Mouse (Mus musculus): ENCODE data around the gene Lims1. TPM values are rescaled to one million over a fixed set of nuclear protein-coding genes. Genes with fewer than 3 reads are reported as not detected.
A peak's percentile ranks its signal among the peaks of the same experiment; 100 is the strongest.

The Lims1 gene
- polyA plus RNA-seq, 1 experiment from 2014 or later = 83.0 TPM

DNA sequence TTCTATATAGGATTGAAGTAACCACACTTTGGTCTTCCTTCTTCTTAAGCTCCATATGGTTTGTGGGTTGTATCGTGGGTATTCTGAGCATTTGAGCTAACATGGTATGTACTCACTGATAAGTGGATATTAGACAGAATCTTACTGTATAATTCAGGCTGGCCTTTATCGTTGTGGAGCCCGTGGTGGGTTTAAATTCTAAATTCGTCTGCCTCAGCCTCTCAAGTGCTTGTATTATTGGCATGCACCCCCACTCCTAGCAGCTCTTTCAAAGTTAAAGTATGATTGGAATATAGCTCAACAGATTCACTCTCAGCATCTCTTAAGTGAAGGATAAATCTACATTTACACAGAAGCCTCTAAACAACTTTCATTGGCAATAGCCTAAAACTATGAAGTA lies 69.2 kb downstream of the Lims1 start:
- H3K27ac ChIP-seq = no peak overlapping the region
- no peak overlapping the region for H3K9ac ChIP-seq
- WGBS = 88% methylated on average over 4 of the region's 4 CpGs
- H3K9me3 ChIP-seq (replicated peaks) = no peaks in the 10 kb centered on the region
- no peaks in the 10 kb centered on the region for H3K27me3 ChIP-seq
- ATAC-seq = no peak
- no peak overlapping the region for H3K4me2 ChIP-seq
- no peaks in the 10 kb centered on the region for H3K36me3 ChIP-seq (ENCODE audit: poor library complexity, severe bottlenecking)
- no peak overlapping the region for H3K4me3 ChIP-seq
- H3K4me1 ChIP-seq = 0 out of 2 replicates have a peak, but pooled peaks cover 4% of the 10 kb centered on the region

DNA sequence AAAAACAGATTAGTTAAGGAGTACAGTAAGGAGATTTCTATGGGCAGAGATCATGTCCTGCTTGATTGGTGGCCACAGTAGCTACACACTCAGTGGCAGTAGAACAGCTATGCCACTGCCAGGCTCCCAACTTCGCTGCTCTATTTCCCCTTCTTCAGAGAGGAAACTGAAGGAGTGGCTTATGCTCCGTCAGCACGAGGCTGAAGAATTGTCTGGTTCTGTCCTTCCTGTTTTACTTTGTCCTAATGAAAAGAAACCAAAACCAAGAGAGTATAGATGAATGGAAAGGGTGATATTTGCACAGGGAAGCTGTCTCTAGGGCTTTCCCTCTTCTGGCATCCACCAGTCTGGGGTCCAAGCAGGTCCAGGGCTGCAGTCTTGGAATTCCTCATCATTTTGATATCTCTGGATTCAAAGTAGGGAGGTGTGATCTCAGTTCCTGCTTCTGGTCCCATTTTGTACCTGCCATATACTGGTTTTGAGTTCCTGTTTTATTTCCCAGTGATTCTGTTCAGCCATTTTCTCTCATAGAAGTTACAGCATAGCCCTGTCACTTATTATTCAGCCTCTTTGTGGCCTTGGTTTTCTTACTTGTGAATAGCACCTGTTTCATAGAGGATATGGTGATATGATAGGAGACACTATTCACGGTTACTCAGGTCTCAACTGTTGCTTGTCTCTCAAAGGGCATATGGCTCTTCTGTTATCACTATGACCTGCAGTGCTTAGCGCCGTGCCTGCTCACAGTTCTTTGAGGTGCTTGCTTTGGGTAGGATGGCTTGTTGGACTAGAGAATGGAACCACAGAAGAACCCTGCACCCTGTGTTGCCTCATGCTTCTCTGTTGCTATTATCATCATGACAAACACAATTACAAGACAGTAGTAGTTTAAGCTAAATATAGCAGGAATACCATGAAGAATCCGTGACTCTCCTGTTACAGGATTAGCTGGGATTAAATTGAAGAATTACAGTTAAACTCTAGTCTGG lies 70.1 kb downstream of the Lims1 start:
- ATAC-seq = no peak

DNA sequence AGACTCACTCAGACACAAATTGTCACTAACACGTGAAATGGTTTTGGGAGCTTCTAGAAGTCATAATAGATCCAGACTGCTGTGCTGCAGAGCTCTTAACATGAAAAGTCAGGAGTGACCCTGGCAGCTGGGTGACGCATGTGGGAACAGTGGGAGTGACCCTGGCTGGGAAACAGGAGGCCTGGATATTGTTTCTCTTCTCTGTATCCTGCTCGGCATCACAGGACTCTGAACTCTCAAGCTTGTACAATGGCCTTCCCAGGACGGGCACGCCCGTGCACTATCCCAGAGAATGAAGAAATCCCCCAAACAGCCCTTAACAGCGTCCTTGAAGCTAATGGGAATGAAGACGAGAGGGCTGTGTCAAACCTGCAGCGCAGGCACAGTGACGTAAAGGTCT lies 70.9 kb downstream of the Lims1 start:
- Histone ChIP-seq H3K4me2 (no peak overlapping the region), H3K4me1 (0 out of 2 replicates have a peak, but pooled peaks cover 4% of the 10 kb centered on the region), H3K36me3 (ENCODE audit: poor library complexity, severe bottlenecking) (peaks cover 3% of the 10 kb centered on the region), H3K9me3 (replicated peaks) (no peaks in the 10 kb centered on the region), H3K27ac (no peak overlapping the region), H3K9ac (no peak overlapping the region), H3K4me3 (no peak overlapping the region), H3K27me3 (no peaks in the 10 kb centered on the region)
- no peak for ATAC-seq
- 77% methylated on average over 10 of the region's 10 CpGs for WGBS

More for the DNA sequence above, 70.1 kb downstream of the Lims1 start:
- no peak overlapping the region for H3K9ac ChIP-seq
- H3K4me3 ChIP-seq = no peak overlapping the region
- 0 out of 2 replicates have a peak, but pooled peaks cover 4% of the 10 kb centered on the region for H3K4me1 ChIP-seq
- no peaks in the 10 kb centered on the region for H3K36me3 ChIP-seq (ENCODE audit: poor library complexity, severe bottlenecking)
- H3K27me3 ChIP-seq = no peaks in the 10 kb centered on the region
- WGBS = 90% methylated on average over 7 of the region's 7 CpGs
- H3K9me3 ChIP-seq (replicated peaks) = no peaks in the 10 kb centered on the region
- H3K27ac ChIP-seq = no peak overlapping the region
- no peak overlapping the region for H3K4me2 ChIP-seq

DNA sequence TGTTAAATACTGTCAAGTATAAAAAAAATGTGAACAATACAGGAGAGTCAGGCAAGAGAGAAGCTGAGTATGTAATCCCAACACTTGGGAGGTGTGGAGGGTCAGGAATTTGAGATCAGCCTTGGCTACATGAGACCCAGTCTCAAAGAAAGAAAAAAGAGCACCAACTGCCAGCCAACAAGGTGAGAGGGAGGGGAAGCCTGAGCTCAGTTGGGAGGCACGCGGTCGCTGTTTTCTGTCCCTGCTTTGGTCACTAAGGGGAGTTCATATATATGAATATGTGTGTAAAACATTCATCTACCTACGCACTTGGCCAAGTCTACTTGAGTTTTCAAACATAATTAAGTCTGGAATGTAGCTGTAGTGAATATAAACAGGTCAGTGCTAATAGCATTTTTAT lies 72.0 kb downstream of the Lims1 start:
- WGBS = 94% methylated on average over 4 of the region's 4 CpGs
- Histone ChIP-seq H3K4me2 (no peak overlapping the region), H3K9ac (no peak overlapping the region), H3K9me3 (replicated peaks) (no peaks in the 10 kb centered on the region), H3K4me1 (0 out of 2 replicates have a peak, but pooled peaks cover 4% of the 10 kb centered on the region), H3K36me3 (ENCODE audit: poor library complexity, severe bottlenecking) (peaks cover 6% of the 10 kb centered on the region), H3K27me3 (no peaks in the 10 kb centered on the region), H3K4me3 (no peak overlapping the region), H3K27ac (no peak overlapping the region)
- no peak for ATAC-seq

DNA sequence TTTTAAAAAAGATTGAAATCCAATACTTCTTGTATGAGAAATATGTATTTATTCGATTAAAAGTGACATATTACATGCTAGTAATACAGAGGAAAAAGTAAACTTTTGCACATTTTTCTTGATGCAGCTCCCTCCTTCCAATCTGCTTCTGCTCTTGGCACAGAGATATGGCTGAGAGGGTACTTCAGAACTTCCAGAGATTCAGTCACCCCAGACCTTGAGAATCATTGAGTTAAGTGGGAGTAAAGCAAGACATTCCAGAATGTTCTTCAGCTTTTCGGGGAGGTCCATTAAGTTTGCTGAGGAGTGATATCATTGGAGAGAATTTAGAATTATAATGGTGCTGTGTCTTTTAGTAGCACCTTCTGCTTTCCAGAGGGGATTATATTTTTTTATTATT lies 72.5 kb downstream of the Lims1 start:
- H3K27ac ChIP-seq = no peak overlapping the region
- 96% methylated on average over 2 of the region's 2 CpGs for WGBS
- H3K9ac ChIP-seq = no peak overlapping the region
- H3K36me3 ChIP-seq (ENCODE audit: poor library complexity, severe bottlenecking) = peaks cover 6% of the 10 kb centered on the region
- H3K4me1 ChIP-seq = 0 out of 2 replicates have a peak, but pooled peaks cover 4% of the 10 kb centered on the region
- no peaks in the 10 kb centered on the region for H3K27me3 ChIP-seq
- H3K4me3 ChIP-seq = no peak overlapping the region
- H3K4me2 ChIP-seq = no peak overlapping the region
- no peaks in the 10 kb centered on the region for H3K9me3 ChIP-seq (replicated peaks)
- ATAC-seq = no peak

DNA sequence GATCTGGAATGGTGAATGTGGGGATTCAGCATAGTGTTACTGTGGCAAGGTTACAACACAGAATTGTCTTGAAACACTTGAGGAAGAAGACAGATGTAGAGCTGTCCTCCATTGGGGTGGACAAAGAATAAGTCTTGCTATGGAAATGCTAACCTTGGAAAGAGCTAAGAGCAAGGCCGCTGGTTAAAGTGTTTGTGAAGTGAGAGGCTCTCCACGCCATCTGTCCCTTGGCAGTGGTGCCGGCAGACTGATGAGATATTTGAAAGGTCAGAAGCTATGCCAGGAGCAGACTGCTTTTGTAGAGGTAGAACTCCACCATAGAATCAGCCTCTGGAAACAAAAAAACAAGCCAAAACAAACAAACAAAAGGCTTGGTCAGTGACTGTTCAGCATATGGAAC lies 73.3 kb downstream of the Lims1 start:
- Histone ChIP-seq H3K4me3 (no peak overlapping the region), H3K4me1 (0 out of 2 replicates have a peak, but pooled peaks cover 4% of the 10 kb centered on the region), H3K36me3 (ENCODE audit: poor library complexity, severe bottlenecking) (peaks cover 12% of the 10 kb centered on the region), H3K4me2 (no peak overlapping the region), H3K9ac (no peak overlapping the region), H3K9me3 (replicated peaks) (no peaks in the 10 kb centered on the region), H3K27me3 (no peaks in the 10 kb centered on the region), H3K27ac (0 out of 2 replicates have a peak overlapping the region, but pooled peaks have one; percentile 8)
- WGBS = 79% methylated on average over 3 of the region's 3 CpGs
- no peak for ATAC-seq

DNA sequence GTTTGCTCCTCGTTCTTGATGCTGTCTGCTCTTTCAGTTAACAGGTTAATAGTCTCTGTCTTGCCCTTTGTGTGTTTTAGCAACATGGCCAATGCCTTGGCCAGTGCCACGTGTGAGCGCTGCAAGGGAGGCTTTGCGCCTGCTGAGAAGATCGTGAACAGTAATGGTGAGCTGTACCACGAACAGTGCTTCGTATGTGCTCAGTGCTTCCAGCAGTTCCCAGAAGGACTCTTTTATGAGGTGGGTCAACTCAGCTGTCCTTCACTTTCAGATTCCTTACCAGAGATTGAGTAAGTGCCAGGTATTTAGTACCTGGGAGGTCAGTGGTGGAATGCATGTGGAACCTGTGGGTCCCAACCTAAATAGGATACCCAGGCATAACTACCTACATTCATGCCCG lies 75.7 kb downstream of the Lims1 start:
- H3K36me3 ChIP-seq (ENCODE audit: poor library complexity, severe bottlenecking) = peaks cover 18% of the 10 kb centered on the region
- no peak overlapping the region for H3K9ac ChIP-seq
- H3K4me1 ChIP-seq = 0 out of 2 replicates have a peak, but pooled peaks cover 4% of the 10 kb centered on the region
- no peaks in the 10 kb centered on the region for H3K27me3 ChIP-seq
- no peak overlapping the region for H3K4me3 ChIP-seq
- no peak overlapping the region for H3K4me2 ChIP-seq
- no peak for ATAC-seq
- H3K9me3 ChIP-seq (replicated peaks) = no peaks in the 10 kb centered on the region
- H3K27ac ChIP-seq = no peak overlapping the region
- WGBS = 95% methylated on average over 8 of the region's 8 CpGs

DNA sequence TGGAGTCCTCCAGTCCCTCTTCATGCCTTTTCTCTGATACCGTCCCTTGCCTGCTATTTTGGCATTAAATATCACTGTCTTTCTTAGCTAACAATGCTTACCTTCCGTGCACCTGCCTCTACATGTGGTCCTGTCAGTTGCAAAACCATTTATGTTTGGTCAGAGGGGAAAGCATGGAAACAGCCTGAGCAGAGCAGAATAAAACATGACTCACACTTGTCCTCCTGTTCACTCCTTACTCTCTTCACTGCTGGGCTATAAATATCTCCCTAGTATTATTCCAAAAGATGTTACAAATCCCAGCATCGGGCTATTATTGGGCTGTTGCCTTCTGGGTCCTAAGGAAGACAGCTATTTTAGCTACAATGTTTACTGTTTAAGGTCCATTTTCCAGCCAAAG lies 78.6 kb downstream of the Lims1 start:
- 92% methylated on average over 3 of the region's 3 CpGs for WGBS
- Histone ChIP-seq H3K27ac (no peak overlapping the region), H3K9ac (no peak overlapping the region), H3K27me3 (no peaks in the 10 kb centered on the region), H3K4me3 (no peak overlapping the region), H3K4me1 (no peaks in the 10 kb centered on the region), H3K36me3 (ENCODE audit: poor library complexity, severe bottlenecking) (peaks cover 18% of the 10 kb centered on the region), H3K4me2 (no peak overlapping the region), H3K9me3 (replicated peaks) (no peaks in the 10 kb centered on the region)
- no peak for ATAC-seq

DNA sequence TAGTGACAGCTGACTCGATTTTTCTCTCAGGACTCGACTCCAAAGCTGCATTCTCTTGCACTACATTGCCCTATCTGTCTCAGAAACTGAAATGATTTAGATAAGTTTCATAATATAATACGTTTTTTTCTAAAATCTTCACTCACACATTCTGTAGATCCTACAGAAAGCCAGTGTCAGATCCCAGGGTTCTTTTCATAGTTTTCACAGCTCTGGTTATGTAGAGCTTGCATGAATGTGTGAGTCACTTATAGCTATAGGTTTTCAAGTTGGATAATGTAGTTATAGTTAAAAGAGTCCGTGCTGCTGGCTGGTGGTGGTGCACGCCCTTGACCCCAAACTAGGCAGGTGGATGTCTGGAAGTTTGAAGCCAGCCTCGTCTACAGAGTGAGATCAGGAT lies 81.4 kb downstream of the Lims1 start:
- H3K9ac ChIP-seq = no peak overlapping the region
- peaks cover 23% of the 10 kb centered on the region for H3K36me3 ChIP-seq (ENCODE audit: poor library complexity, severe bottlenecking)
- no peak overlapping the region for H3K4me3 ChIP-seq
- no peaks in the 10 kb centered on the region for H3K9me3 ChIP-seq (replicated peaks)
- H3K4me2 ChIP-seq = no peak overlapping the region
- no peak overlapping the region for H3K27ac ChIP-seq
- 91% methylated on average over 6 of the region's 6 CpGs for WGBS
- ATAC-seq = no peak
- no peaks in the 10 kb centered on the region for H3K4me1 ChIP-seq
- no peaks in the 10 kb centered on the region for H3K27me3 ChIP-seq

DNA sequence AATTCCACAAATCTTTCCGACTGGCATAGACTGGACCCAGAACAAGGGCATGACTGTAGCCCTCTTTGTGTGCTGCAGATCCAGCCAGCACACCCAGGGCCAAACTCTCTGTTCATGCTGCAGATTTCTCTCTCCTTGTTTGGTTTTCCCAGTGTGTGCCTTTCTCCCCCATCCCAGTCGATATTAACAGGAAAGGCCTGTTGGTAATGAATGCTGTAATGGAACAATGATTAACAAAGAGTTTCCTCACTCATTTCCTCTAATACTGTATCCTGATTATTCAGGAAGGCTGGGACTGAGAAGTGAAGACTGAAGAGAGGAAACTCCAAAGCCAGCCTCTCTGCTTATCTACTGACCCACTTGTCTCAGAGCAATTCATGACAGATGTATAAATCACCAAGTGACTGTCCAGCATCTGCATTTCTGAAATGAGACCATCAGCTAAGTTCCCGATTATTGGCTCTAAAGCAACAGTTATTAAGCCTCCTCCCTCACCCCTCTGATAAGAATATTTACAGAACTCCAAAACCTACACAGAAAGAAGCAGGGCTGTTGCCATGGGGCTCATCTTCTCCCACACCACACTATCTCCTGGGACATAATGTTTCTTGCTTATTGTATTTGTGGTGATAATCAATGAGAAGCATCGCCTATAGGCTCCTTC lies 82.2 kb downstream of the Lims1 start:
- WGBS = 88% methylated on average over 4 of the region's 4 CpGs
- Histone ChIP-seq H3K36me3 (ENCODE audit: poor library complexity, severe bottlenecking) (peaks cover 30% of the 10 kb centered on the region), H3K4me2 (no peak overlapping the region), H3K4me3 (no peak overlapping the region), H3K9ac (no peak overlapping the region), H3K27me3 (no peaks in the 10 kb centered on the region), H3K4me1 (no peaks in the 10 kb centered on the region), H3K9me3 (replicated peaks) (no peaks in the 10 kb centered on the region), H3K27ac (no peak overlapping the region)
- ATAC-seq = no peak

DNA sequence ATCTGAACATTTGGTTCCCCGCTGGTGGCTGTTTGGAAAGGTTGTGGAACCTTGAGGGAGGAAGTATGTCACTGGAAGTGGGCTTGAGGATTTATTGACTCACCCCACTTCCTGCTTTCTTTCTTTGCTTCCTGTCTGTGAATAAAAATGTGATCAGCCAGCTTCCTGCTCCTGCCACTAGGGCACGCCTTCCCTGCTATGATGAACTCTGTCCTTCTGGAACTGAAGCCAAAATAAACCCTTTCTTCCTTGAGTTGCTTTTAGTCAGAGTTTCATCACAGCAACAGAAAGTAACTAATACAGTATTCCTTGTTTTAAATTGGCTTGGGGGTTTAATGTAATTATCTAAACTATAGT lies 82.7 kb downstream of the Lims1 start:
- Histone ChIP-seq H3K27me3 (no peaks in the 10 kb centered on the region), H3K9me3 (replicated peaks) (no peaks in the 10 kb centered on the region), H3K9ac (no peak overlapping the region), H3K27ac (no peak overlapping the region), H3K4me3 (no peak overlapping the region), H3K4me1 (no peaks in the 10 kb centered on the region), H3K36me3 (ENCODE audit: poor library complexity, severe bottlenecking) (peaks cover 33% of the 10 kb centered on the region), H3K4me2 (no peak overlapping the region)
- WGBS = 85% methylated on average over 2 of the region's 2 CpGs
- no peak for ATAC-seq

DNA sequence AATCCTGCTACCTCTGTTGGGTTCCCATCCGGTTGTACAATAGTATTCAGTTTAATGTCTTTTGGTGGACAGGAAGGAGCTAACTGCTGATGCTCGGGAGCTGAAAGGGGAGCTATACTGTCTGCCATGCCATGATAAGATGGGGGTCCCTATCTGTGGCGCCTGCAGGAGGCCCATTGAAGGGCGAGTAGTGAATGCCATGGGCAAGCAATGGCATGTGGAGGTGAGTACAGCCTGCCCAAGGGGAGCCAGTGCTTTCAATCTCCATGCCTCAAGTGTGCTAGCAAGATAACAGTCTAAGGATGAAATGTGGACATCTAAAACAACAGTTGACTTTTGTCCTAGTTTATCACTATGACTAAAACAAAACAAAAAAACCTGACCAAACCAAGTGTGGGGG lies 89.1 kb downstream of the Lims1 start:
- no peak overlapping the region for H3K27ac ChIP-seq
- no peak overlapping the region for H3K9ac ChIP-seq
- no peaks in the 10 kb centered on the region for H3K9me3 ChIP-seq (replicated peaks)
- H3K4me2 ChIP-seq = no peak overlapping the region
- no peak overlapping the region for H3K4me3 ChIP-seq
- H3K27me3 ChIP-seq = no peaks in the 10 kb centered on the region
- H3K36me3 ChIP-seq (ENCODE audit: poor library complexity, severe bottlenecking) = peaks cover 64% of the 10 kb centered on the region
- WGBS = 85% methylated on average over 4 of the region's 4 CpGs
- H3K4me1 ChIP-seq = no peaks in the 10 kb centered on the region
- ATAC-seq = no peak
